Mouse (Mus musculus) right cerebral cortex, adult 18-20 months (tissue): ENCODE measurements at regions not wholly inside any gene's neighbourhood (a gene's known extent, or its start where the extent isn't known, plus 50 kb on each side); places are given as distances from the start of the nearest gene placed in this dataset.

Source experiments
- DNase-seq: peaks from one replicate; pipeline ENCODE4 v3.0.0; 2022; ENCODE audit warnings: mixed read lengths

DNA sequence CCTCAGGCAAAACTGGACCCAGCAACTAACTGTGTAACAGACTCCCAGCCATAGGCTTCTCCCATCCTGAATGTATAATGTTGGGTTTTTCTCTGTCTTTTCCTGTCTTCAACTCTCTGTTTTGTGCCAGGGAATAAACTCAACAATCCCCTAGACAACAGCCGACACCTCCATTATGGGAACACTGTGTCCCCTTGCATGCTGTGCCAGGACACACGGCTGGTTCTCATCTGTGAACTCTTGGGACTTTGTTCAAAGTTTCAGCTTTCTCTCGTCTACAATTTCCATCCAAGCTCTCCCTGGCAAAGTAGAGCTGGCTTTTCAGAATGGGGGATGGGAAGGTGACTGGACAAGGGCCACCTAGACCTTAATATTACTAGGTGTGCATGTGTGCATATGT lies 56.1 kb upstream of the Kcng1 start:
- no peak for DNase-seq

DNA sequence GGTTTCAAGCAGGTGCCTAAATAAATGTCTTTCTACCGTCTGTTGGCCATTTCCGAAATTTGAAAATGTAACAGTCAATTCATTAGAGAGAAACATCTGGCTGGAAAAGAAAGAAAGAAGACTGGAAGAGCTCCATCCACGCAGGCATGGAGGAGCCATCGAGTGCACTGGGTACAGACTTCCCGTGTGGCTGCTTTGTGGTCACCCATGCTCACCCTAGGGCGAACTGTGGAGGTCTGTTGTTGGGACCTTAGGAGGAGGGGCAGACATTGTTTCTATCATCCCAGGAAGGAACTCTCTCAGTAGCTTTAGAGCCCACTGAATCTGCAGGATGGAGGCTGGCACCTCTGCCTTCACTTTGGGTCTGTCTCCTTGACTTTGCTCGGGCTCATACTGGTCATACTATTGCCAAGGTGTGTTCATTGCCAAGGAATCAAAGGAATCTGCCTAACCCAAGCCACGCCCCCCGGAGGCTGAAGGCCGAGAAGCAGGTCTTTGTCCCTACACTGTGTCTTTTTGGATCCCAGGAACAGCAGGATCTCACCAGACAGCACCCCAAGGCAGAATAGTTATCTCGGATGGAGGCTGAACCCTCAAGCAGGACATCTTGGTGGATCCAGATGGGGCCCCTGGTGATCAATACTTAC lies 54.3 kb upstream of the Kcng1 start:
- DNase-seq = no peak

DNA sequence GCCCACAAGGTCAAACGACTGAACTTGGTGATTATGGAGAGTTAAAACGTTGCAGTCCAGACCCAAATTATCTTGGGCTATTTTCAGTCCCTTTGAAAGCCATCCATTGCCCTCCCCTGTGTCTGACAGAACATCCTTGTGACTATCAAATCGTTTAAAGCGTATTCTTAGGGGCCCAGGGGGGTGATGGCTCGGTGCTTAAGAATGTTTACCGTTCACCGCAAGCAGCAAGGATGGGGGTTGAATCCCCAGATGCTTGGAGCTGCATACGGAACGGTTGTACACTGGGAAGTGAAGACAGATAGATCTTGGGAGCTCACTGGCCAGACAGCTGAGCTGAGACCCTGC lies 52.7 kb upstream of the Kcng1 start:
- no peak for DNase-seq

DNA sequence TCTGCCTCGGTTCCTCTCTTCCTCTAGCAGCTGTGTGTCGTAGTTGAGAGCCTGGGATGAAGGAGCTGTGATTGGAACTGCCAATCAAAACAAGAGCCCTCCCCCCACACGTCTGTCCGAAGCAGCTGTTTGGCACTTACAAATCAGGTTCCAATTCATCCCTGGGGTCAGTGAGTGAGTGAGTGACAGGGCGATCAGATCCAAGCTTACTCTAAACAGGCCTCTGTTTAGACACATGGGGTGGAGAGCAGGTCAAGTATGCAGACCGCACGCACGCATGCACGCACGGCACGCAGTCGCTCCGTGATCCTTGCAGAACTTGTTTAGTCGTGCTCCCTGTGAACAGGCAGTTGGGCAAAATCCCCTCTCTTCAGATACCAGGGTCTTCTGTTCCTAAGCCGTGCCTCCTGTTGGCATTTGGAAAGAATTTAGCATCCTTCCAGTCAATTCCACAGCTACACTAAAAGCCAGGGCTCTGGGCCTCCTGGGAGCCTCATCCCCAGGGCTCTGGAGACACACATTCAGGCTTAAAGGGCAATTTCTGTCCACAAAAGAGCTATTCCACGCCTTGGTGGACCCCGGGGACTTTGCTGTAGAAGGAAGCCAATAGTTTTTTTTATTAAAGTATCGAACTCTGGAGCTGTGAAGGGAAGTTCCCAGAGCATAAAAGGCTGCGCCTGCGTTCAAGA lies 52.2 kb upstream of the Kcng1 start:
- DNase-seq = no peak

DNA sequence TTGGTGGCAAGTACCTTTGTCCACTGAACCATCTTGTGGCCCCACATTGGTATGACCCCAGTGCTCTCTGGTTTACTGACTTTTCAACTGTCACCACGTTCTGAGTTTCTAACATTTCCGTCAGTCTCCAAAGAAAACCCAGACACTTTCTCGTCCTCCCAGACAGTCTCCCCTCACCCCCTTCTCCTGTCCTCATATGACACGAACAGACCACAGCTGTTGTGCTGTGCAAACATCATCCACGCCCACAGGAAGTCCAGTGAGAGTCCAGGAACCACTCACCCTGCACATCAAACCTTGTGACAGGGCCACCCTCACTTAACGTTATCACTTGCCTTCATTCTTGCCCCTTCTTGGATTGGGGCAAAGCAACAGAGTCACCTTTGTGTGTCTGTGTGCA lies 51.4 kb upstream of the Kcng1 start:
- DNase-seq = no peak
